Mouse (Mus musculus): Measurements from ENCODE around the gene Hephl1. TPM values are rescaled to one million over a fixed set of nuclear protein-coding genes. Genes with fewer than 3 reads are reported as not detected.

The Hephl1 gene
- polyA plus RNA-seq (2021): not detected

DNA sequence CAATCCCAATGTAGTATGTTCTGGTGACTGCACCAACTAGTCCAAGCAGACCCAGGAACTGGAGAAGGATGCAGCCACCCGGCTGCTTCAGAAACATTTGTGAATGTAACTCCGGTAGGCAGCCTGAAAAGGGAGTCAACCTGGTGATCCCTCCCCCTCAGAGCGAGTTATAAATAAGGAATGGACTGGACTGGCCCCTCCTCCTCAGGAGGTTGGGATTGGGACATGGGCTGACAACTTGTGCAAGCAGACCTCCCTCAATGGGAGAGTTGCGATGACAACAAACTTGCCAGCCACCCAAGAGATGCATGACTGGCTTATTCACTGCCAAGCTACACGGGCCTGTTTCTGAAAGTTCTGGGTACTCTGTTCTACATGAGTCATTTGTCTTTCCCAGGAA is at the start of gene Hephl1:
Gene Hephl1, minus strand, starts transcription at position 101 of the 400 bp plus-strand sequence.
- no peak for DNase-seq (ENCODE audit: low read depth, low spot score)
- peaks cover 3% of the 10 kb centered on the region for H3K27me3 ChIP-seq
- ATAC-seq: no peak
- ChIA-PET POLR2A (no interaction called here), CTCF (no interaction called here)
- in situ Hi-C loops (cut with MboI; ENCODE audit: low pct_unique_long_range_greater_than_20kb): no loop called here
- no peak for TF ChIP-seq CTCF (IDR thresholded peaks at IDR 0.05)

DNA sequence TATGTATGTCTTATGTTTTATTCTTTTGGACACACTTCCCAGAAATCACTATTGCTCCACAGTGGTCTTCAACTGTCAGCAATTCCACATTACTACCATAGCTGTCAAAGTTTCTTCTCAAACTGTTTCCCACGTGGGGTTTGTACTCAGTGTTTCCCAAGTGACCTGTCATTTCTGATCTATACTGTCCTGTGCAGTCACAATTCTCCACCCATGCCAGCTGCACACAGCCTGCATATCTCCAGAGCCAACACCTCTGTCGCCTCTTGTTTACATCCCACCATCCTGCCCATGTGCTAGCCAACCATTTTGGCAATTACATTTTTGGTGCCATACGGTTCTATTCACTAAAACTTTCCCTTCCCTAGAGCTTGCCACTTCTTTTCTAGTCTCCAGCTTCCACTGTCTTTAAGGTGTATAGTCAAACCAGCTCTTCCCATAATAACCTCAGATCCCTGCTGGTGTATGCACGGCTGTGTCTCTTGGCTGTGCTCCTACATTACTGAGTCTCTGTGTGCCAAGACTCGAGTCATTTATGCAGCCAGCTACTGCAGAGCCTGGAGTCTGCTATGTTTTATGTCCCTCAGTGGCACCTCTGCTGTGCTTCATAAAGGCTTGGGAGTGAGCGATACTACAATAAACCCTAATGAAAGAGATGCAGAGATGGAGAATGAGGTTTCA is 37.5 kb upstream of the Hephl1 start:
- in situ Hi-C loops (cut with MboI; ENCODE audit: low pct_unique_long_range_greater_than_20kb): no loop called here
- peaks cover 9% of the 10 kb centered on the region for H3K27me3 ChIP-seq
- DNase-seq (ENCODE audit: low read depth, low spot score) (no peak), ATAC-seq (no peak)
- ChIA-PET CTCF (interaction anchor here (1.1 kb wide), 1 partner anchor 121 kb away, joined by 3 read pairs; no protein-coding TSS in a partner anchor), POLR2A (no interaction called here)
- no peak for TF ChIP-seq CTCF (IDR thresholded peaks at IDR 0.05)

DNA sequence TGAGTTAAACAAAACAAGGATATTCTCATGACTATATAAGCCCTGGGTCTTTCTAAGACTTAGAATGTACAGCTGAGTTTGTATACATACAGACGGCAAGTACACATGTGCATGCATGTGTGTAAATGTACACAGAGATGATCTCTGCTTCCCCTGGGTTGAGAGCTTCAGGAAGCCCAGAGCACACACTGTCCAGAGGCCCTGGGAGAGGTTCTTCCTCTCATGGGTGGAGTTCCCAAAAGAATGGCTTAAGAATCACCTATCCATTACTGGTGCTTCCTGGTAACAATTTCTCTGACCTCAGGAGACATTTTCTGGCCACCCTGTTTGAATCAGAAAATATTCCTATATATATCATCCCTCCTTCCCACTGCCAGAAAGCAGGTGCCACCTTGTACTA is 28.6 kb upstream of the Hephl1 start:
- in situ Hi-C loops (cut with MboI; ENCODE audit: low pct_unique_long_range_greater_than_20kb): no loop called here
- no peaks in the 10 kb centered on the region for H3K27me3 ChIP-seq
- ChIA-PET POLR2A (no interaction called here), CTCF (no interaction called here)
- no peak for TF ChIP-seq CTCF (IDR thresholded peaks at IDR 0.05)
- no peak for DNase-seq (ENCODE audit: low read depth, low spot score)
- no peak for ATAC-seq

DNA sequence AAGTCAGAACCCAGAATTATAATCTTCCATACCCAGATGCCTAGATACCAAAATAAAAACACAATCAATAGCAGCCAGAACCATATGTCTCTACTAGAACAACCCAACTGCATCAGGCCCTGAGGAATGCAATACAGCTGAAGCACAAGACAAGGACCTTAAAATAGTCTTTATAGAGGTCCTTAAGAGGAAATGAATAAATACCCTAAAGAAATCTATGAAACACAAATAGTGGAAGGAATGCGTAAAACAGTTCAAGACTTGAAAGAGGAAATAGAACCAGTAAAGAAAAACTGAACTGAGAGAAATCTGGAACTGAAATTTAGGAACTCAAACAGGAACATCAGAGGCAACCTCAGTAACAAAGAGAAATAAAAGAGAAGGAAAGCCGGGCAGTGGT is 14.0 kb upstream of the Hephl1 start:
- ChIA-PET POLR2A (no interaction called here), CTCF (no interaction called here)
- in situ Hi-C loops (cut with MboI; ENCODE audit: low pct_unique_long_range_greater_than_20kb): no loop called here
- ATAC-seq (no peak), DNase-seq (ENCODE audit: low read depth, low spot score) (no peak)
- TF ChIP-seq CTCF (IDR thresholded peaks at IDR 0.05): no peak
- peaks cover 26% of the 10 kb centered on the region for H3K27me3 ChIP-seq

DNA sequence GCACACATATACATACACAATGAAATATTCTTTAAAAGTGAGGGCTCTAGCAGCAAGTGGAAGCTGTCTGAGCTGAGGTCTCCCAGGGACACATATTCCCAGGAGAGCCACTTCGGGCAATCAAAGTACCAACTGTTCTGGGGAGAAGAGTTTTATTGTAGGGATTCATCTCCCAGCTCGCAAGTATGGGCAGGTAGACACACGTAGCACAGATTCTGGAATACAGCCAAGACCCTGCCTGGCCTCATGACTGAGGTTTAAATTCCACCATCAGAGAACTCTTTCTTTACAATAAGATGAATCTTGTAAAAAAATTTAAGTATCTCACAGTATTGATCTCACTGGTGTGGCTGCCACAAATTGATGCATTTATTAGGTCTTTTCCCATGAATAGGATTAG is 10.5 kb upstream of the Hephl1 start:
- ATAC-seq (no peak), DNase-seq (ENCODE audit: low read depth, low spot score) (no peak)
- no peak for TF ChIP-seq CTCF (IDR thresholded peaks at IDR 0.05)
- peaks cover 6% of the 10 kb centered on the region for H3K27me3 ChIP-seq
- POLR2A ChIA-PET: no interaction called here
- CTCF ChIA-PET: interaction anchor here (1.0 kb wide), 1 partner anchor 82 kb away, joined by 3 read pairs; no protein-coding TSS in a partner anchor
- in situ Hi-C loops (cut with MboI; ENCODE audit: low pct_unique_long_range_greater_than_20kb): no loop called here

DNA sequence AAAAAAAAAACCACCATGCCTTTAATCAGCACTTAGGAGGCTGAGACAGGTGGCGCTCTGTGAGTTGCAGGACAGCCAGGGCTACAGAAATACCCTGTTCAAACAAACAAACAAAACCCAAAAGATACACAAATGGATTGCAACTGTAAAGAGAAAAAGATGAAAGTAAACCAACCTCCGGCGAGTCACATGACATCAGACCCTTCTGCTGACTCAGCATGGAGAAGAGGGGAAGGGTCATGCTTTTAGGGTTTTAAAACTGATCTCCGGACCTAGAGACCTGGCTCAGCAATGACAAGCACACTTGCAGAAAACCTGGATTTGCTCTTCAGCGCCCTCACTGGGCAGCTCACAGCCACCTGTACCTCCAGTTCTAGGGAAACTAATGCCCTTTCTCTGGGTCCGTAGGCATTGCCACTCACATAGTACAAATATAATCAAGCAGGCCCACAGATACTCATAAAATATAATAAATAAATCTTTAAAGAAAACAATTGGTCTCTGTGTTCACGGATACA is 9.0 kb upstream of the Hephl1 start:
- no peak for DNase-seq (ENCODE audit: low read depth, low spot score)
- CTCF ChIA-PET: interaction anchor here (1.0 kb wide), 1 partner anchor 9 kb away, joined by 3 read pairs; no protein-coding TSS in a partner anchor
- peaks cover 6% of the 10 kb centered on the region for H3K27me3 ChIP-seq
- ATAC-seq: no peak
- in situ Hi-C loops (cut with MboI; ENCODE audit: low pct_unique_long_range_greater_than_20kb): no loop called here
- TF ChIP-seq CTCF (IDR thresholded peaks at IDR 0.05): peak; percentile 39
- POLR2A ChIA-PET: interaction anchor here (0.6 kb wide), 1 partner anchor 18 kb away, joined by 3 read pairs; no protein-coding TSS in a partner anchor

DNA sequence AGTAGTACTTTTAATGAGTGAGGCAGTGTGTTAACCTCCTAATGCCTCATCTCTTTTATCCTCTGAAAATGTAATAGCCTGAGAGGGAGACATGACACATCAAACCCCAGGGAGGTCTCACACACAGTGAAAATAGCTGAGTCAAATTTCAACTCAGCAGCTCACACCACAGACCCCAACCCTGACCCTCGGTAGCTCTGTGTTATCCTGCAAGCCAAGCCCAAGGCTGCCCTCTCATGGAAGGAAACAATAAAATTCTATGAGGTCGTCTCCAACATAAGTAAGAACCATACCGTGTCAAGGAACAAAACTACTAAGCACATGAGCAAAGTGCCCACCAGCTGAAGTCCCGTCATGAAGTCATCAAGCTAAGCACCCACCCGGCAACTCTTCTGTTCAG is 8.3 kb upstream of the Hephl1 start:
- peak; percentile 11 for TF ChIP-seq CTCF (IDR thresholded peaks at IDR 0.05)
- in situ Hi-C loops (cut with MboI; ENCODE audit: low pct_unique_long_range_greater_than_20kb): no loop called here
- POLR2A ChIA-PET: interaction anchor here (0.6 kb wide), 1 partner anchor 95 kb away, joined by 3 read pairs; no protein-coding TSS in a partner anchor
- ATAC-seq (no peak), DNase-seq (ENCODE audit: low read depth, low spot score) (no peak)
- CTCF ChIA-PET: interaction anchor here (1.0 kb wide), 1 partner anchor 10 kb away, joined by 3 read pairs; no protein-coding TSS in a partner anchor
- H3K27me3 ChIP-seq: peaks cover 6% of the 10 kb centered on the region

GRCm38 (mm10) chr9:15119515-15119914 is 7.6 kb upstream of the Hephl1 start:
- ChIA-PET POLR2A (interaction anchor here (0.6 kb wide), 1 partner anchor 96 kb away, joined by 3 read pairs; no protein-coding TSS in a partner anchor), CTCF (no interaction called here)
- ATAC-seq: no peak
- H3K27me3 ChIP-seq: peaks cover 9% of the 10 kb centered on the region
- in situ Hi-C loops (cut with MboI; ENCODE audit: low pct_unique_long_range_greater_than_20kb): no loop called here
- no peak for TF ChIP-seq CTCF (IDR thresholded peaks at IDR 0.05)
- DNase-seq (ENCODE audit: low read depth, low spot score): no peak

GRCm38 (mm10) chr9:15116165-15116564 is 4.3 kb upstream of the Hephl1 start:
- no peak for DNase-seq (ENCODE audit: low read depth, low spot score)
- ChIA-PET POLR2A (no interaction called here), CTCF (no interaction called here)
- no peak for TF ChIP-seq CTCF (IDR thresholded peaks at IDR 0.05)
- in situ Hi-C loops (cut with MboI; ENCODE audit: low pct_unique_long_range_greater_than_20kb): no loop called here
- H3K27me3 ChIP-seq: peaks cover 3% of the 10 kb centered on the region
- no peak for ATAC-seq

DNA sequence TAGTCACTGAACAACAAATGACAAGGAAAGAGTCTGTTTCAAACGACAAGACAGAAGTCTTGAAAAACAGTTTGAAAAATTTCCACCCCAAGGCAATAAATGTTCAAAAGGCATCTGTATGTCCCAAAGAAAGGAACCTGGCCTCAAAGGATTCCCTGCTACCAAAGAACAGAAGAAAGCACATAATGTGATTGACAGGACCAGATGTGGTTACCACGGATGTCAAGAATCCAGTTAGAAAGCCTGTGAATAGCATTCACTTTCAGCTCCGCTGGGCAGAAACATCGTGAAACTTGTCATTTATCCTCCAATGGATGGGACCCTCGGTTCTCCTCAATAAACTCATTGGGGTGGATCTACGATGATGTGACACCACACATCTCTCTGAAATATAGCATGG is 2.2 kb upstream of the Hephl1 start:
- no peak for TF ChIP-seq CTCF (IDR thresholded peaks at IDR 0.05)
- POLR2A ChIA-PET: no interaction called here
- H3K27me3 ChIP-seq: peaks cover 3% of the 10 kb centered on the region
- no peak for DNase-seq (ENCODE audit: low read depth, low spot score)
- no peak for ATAC-seq
- CTCF ChIA-PET: interaction anchor here (1.1 kb wide), 1 partner anchor 29 kb away, joined by 3 read pairs; no protein-coding TSS in a partner anchor
- in situ Hi-C loops (cut with MboI; ENCODE audit: low pct_unique_long_range_greater_than_20kb): no loop called here

DNA sequence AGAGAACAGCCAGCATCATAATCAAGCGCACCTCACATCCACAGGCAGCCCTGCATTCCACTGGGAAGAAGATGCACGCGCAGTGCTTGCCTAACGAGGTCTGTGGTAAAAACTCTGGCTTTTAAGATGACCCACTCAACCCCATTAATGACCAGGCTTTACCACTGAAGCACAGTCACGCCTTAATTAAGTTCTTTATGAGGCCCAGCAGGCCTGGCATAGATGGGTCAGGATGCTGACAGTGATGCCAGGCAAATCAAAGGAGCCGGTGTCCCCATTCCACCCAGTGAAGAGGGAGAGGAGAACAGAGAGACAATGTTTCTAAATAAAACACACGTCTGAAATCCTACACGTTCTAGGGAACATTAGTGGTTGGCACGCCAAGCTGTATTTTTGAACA is 3.8 kb downstream of the Hephl1 start:
- DNase-seq (ENCODE audit: low read depth, low spot score): no peak
- ChIA-PET CTCF (interaction anchor here (1.4 kb wide), 1 partner anchor 106 kb away, joined by 3 read pairs; no protein-coding TSS in a partner anchor), POLR2A (no interaction called here)
- TF ChIP-seq CTCF (IDR thresholded peaks at IDR 0.05): no peak
- H3K27me3 ChIP-seq: no peaks in the 10 kb centered on the region
- ATAC-seq: no peak
- in situ Hi-C loops (cut with MboI; ENCODE audit: low pct_unique_long_range_greater_than_20kb): no loop called here

Data from Patski (cell line).